Mouse (Mus musculus): ENCODE data around the gene H2-K1. TPM values are rescaled to one million over a fixed set of nuclear protein-coding genes. Genes with fewer than 3 reads are reported as not detected.

Gene H2-K1
- polyA plus RNA-seq (2012; rRNA removed), result 2,389 and 3,036 TPM in 2 replicates

DNA sequence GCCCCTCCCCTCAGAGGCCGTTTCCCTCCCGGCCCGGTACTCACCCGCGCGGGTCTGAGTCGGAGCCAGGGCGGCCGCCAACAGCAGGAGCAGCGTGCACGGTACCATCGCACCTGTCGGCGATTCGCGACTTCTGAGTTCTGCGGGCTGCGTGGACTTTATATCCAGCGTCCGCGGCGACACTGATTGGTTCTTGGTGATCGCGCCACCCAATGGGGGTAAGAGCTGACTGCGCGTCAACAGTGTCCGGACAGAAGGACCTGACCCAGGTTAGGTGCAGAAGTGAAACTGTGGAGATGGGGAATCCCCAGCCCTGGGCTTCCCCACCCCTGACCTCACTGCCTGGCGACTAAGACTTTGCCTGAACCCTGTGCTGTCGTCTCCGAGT lies at the start of gene H2-K1:
Gene H2-K1, minus strand, starts transcription at position 198 of the 388 bp plus-strand sequence.
- TF ChIP-seq POLR2A (IDR thresholded peaks at IDR 0.05; ENCODE audit: borderline replicate concordance, extremely low read depth, low read depth, low read length), result peak; percentile 100
- no peak for TF ChIP-seq CTCF (IDR thresholded peaks at IDR 0.05; ENCODE audit: insufficient read depth, low read length)
- peak; percentile 94 for DNase-seq
- peak within 1 kb of the TSS; percentile 79 for H3K4me3 ChIP-seq (replicated peaks; ENCODE audit: extremely low read depth, low read depth, low read length)
- WGBS, result under 1% methylated on average over 30 of the region's 30 CpGs
- H3K4me1 ChIP-seq (ENCODE audit: control insufficient read depth, insufficient read depth, low read length), result peaks cover 4% of the 10 kb centered on the region; the same call in 1 of the 2 replicates

DNA sequence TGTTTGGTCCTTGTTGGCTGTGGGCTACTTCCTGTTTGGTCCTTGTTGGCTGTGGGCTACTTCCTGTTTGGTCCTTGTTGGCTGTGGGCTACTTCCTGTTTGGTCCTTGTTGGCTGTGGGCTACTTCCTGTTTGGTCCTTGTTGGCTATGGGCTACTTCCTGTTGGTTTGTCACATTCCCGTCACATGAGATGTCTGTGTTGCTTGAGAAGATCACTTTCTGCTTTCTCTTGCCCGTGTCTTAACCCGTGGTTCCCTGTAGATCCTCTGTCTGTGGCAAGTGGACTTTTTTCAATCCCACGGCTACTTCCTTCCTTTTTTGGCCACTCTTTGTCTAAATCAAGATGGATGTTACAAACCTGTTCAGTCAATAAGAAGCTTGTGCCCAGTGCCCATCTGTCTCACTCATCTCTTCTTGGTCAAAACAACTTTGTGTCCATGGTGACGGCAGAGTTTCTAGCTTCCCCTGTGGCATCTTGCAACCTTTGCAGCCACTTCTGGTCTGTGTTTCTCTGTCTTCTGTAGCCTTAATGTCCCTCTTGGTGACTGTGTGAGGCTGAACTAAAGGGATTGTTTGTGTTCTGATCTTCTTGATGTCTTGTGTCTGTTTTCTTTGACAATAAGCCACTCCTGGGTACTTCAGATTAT lies 47.4 kb upstream of the H2-K1 start:
- no peak overlapping the region for H3K4me3 ChIP-seq (replicated peaks; ENCODE audit: extremely low read depth, low read depth, low read length)
- DNase-seq, result no peak
- 86% methylated on average over 5 of the region's 5 CpGs for WGBS
- no peaks in the 10 kb centered on the region for H3K4me1 ChIP-seq (ENCODE audit: control insufficient read depth, insufficient read depth, low read length)
- TF ChIP-seq POLR2A (IDR thresholded peaks at IDR 0.05; ENCODE audit: borderline replicate concordance, extremely low read depth, low read depth, low read length) (no peak), CTCF (IDR thresholded peaks at IDR 0.05; ENCODE audit: insufficient read depth, low read length) (no peak)

DNA sequence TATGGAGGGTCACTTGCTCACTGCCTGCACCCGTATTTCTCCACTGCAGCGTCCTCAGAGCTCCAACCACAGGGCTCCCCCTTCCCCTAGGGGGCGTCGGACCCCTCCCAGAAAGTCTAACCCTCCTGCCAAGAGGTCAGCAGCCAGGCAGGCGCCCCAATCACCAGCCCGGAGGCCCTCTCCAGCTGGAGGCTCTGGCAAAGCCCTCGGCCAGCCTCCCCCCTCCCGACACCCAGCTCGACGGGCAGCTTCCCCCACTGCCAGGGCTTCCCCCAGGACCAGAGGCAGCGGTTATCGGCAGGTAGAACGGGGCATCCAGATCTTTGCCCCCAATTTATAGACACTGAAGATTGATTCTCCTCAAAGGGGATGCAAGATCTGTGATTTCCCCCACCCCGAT lies 45.8 kb upstream of the H2-K1 start:
- no peak for DNase-seq
- 80% methylated on average over 14 of the region's 14 CpGs for WGBS
- no peak overlapping the region for H3K4me3 ChIP-seq (replicated peaks; ENCODE audit: extremely low read depth, low read depth, low read length)
- TF ChIP-seq CTCF (IDR thresholded peaks at IDR 0.05; ENCODE audit: insufficient read depth, low read length) (no peak), POLR2A (IDR thresholded peaks at IDR 0.05; ENCODE audit: borderline replicate concordance, extremely low read depth, low read depth, low read length) (no peak)
- no peaks in the 10 kb centered on the region for H3K4me1 ChIP-seq (ENCODE audit: control insufficient read depth, insufficient read depth, low read length)

DNA sequence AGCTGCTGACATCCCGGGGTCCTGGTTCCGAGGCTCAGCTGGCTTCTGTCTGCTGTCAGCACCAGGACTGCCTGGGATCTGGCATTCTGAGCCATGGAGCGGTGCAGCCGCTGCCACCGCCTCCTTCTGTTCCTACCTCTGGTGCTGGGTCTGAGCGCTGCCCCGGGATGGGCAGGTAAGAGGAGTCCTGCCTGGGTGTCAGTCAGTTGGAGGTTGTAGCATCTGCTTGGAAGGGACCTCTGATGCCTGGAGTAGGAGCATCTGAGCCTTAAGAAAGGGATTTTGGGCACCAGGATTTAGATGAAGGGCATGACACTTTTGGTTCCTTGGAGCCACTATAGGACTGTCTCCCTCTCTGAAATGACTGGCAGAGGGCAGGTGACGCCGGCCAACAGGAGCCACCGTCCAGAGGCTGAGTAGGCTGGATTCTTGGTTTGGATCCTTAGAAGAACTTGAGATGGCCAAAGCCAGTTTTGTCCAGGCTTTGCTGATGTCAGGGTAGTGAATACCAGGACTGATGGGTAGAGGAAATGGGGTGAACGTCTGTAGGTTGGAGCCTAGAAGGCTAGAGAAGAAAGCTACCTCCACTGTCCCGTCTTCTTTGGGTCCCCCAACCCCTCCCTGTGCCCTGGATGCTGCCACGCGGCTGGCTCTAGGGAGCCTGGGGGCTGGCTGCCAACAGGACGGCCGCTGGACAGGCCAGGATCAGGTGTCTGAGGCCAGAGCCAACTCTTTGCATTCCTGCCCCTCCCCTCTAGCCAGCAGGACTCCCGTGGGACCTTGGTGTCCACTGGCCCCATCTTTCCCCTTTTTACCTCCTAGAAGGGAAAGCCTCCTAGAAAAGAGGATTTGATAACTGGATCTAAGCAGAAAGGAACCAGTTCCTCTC lies 39.7 kb upstream of the H2-K1 start:
- 19% methylated on average over 17 of the region's 17 CpGs for WGBS
- no peak for DNase-seq
- Histone ChIP-seq H3K4me3 (replicated peaks; ENCODE audit: extremely low read depth, low read depth, low read length) (no peak overlapping the region), H3K4me1 (ENCODE audit: control insufficient read depth, insufficient read depth, low read length) (peaks cover 3% of the 10 kb centered on the region; the same call in 1 of the 2 replicates)
- TF ChIP-seq CTCF (IDR thresholded peaks at IDR 0.05; ENCODE audit: insufficient read depth, low read length), result no peak
- TF ChIP-seq POLR2A (IDR thresholded peaks at IDR 0.05; ENCODE audit: borderline replicate concordance, extremely low read depth, low read depth, low read length), result no peak

DNA sequence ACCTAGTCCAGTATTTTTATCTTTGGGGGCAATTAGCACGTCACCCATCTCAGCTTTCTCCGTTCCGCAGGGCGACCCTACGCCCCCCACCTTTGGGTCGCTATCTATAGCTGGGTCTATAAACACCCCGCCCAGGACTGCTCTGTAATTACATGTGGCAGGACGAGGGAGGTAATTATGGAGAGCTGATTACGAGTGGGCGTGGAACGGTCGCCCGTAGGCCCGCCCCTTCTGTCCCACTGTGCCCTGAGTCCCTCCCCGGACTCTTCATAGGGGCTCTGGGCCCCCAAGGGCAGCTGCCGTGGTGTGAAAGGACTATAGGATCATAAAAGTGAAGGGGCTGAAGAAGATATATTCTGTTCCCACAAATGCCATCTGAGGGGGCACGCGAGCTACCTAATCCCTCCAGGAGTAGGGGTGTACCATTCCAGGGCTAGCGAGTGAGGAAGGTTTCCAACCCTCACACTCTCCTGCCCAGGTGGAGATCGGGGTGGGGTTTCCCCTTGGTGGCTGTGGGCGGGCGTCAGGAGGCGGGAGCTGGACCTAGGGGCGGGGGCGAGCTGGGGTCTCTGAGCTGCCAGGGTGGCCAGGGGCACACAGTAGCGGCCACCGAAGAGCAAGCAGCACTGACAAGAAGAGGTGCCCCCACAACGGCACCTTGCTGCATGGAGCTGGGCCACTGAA lies 38.9 kb upstream of the H2-K1 start, which contains the start of gene Col11a2:
Gene Col11a2, plus strand, starts transcription at position 560 of the 684 bp plus-strand sequence.
- no peak for TF ChIP-seq CTCF (IDR thresholded peaks at IDR 0.05; ENCODE audit: insufficient read depth, low read length)
- TF ChIP-seq POLR2A (IDR thresholded peaks at IDR 0.05; ENCODE audit: borderline replicate concordance, extremely low read depth, low read depth, low read length), result no peak
- no peak within 1 kb of the TSS for H3K4me3 ChIP-seq (replicated peaks; ENCODE audit: extremely low read depth, low read depth, low read length)
- WGBS, result 9% methylated on average over 28 of the region's 28 CpGs

GRCm38 (mm10) chr17:34038440-34038839 lies 38.3 kb upstream of the H2-K1 start:
- peaks cover 3% of the 10 kb centered on the region; the same call in 1 of the 2 replicates for H3K4me1 ChIP-seq (ENCODE audit: control insufficient read depth, insufficient read depth, low read length)
- no peak for DNase-seq
- H3K4me3 ChIP-seq (replicated peaks; ENCODE audit: extremely low read depth, low read depth, low read length), result no peak overlapping the region
- WGBS, result 22% methylated on average over 20 of the region's 21 CpGs
- no peak for TF ChIP-seq CTCF (IDR thresholded peaks at IDR 0.05; ENCODE audit: insufficient read depth, low read length)
- no peak for TF ChIP-seq POLR2A (IDR thresholded peaks at IDR 0.05; ENCODE audit: borderline replicate concordance, extremely low read depth, low read depth, low read length)

More for the DNA sequence above, 38.9 kb upstream of the H2-K1 start, which contains the start of gene Col11a2:
- DNase-seq, result no peak
- peaks cover 3% of the 10 kb centered on the region; the same call in 1 of the 2 replicates for H3K4me1 ChIP-seq (ENCODE audit: control insufficient read depth, insufficient read depth, low read length)

DNA sequence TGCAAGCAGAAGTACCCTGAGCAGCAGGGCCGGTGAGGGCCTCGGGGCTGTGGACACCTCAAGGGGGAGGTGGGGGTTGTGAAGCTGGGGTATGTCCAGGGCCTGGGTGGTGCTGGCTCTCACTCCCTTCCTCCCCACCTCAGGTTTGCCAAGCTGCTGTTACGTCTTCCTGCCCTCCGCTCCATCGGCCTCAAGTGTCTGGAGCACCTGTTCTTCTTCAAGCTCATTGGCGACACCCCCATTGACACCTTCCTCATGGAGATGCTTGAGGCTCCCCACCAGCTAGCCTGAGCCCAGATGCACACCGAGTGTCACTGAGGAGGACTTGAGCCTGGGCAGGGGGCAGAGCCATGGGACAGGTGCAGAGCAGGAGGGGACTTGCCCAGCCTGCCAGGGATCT lies 37.1 kb upstream of the H2-K1 start:
- WGBS, result 85% methylated on average over 7 of the region's 7 CpGs
- TF ChIP-seq CTCF (IDR thresholded peaks at IDR 0.05; ENCODE audit: insufficient read depth, low read length), result no peak
- TF ChIP-seq POLR2A (IDR thresholded peaks at IDR 0.05; ENCODE audit: borderline replicate concordance, extremely low read depth, low read depth, low read length), result no peak
- no peak for DNase-seq

DNA sequence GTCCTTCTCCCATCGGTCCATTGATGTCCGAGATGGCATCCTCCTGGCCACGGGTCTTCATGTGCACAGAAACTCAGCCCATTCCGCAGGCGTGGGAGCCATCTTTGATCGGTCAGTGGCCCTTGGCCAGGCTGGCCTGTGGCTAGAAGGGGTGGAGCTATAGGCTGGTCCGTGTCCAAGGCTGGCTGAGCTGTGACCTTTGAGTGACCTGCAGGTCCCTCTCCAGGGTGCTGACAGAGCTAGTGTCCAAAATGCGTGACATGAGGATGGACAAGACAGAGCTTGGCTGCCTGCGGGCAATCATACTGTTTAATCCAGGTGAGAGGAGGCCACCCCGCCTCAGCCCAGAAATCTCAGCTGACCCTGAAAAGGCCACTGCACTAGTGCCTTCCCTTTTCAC lies 36.5 kb upstream of the H2-K1 start:
- peaks cover 6% of the 10 kb centered on the region; the same call in 1 of the 2 replicates for H3K4me1 ChIP-seq (ENCODE audit: control insufficient read depth, insufficient read depth, low read length)
- TF ChIP-seq POLR2A (IDR thresholded peaks at IDR 0.05; ENCODE audit: borderline replicate concordance, extremely low read depth, low read depth, low read length) (no peak), CTCF (IDR thresholded peaks at IDR 0.05; ENCODE audit: insufficient read depth, low read length) (no peak)
- WGBS, result 73% methylated on average over 10 of the region's 10 CpGs
- H3K4me3 ChIP-seq (replicated peaks; ENCODE audit: extremely low read depth, low read depth, low read length), result no peak overlapping the region
- DNase-seq, result no peak

More for the DNA sequence above, 37.1 kb upstream of the H2-K1 start:
- Histone ChIP-seq H3K4me1 (ENCODE audit: control insufficient read depth, insufficient read depth, low read length) (peaks cover 6% of the 10 kb centered on the region; the same call in 1 of the 2 replicates), H3K4me3 (replicated peaks; ENCODE audit: extremely low read depth, low read depth, low read length) (no peak overlapping the region)

DNA sequence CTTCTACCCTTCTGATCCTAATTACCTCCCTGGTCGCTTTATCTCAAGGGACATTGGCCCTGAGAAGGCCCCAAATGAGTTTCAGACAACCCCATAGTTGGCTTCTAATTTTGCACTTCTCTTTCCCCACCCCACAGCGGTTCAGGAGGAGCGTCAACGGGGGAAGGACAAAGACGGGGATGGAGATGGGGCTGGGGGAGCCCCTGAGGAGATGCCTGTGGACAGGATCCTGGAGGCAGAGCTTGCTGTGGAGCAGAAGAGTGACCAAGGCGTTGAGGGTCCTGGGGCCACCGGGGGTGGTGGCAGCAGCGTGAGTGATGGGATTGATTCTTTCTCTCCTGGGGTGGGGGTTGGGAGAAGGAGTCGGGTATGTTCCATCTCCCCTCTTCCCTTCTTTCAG lies 35.4 kb upstream of the H2-K1 start:
- WGBS, result 84% methylated on average over 9 of the region's 9 CpGs
- TF ChIP-seq POLR2A (IDR thresholded peaks at IDR 0.05; ENCODE audit: borderline replicate concordance, extremely low read depth, low read depth, low read length) (no peak), CTCF (IDR thresholded peaks at IDR 0.05; ENCODE audit: insufficient read depth, low read length) (no peak)
- Histone ChIP-seq H3K4me1 (ENCODE audit: control insufficient read depth, insufficient read depth, low read length) (peaks cover 9% of the 10 kb centered on the region), H3K4me3 (replicated peaks; ENCODE audit: extremely low read depth, low read depth, low read length) (no peak overlapping the region)
- no peak for DNase-seq

Measured in lung, adult 2 months (tissue).